Comparison of ENCODE assay signal across 24 mouse cellular contexts in the genomic region with DNA sequence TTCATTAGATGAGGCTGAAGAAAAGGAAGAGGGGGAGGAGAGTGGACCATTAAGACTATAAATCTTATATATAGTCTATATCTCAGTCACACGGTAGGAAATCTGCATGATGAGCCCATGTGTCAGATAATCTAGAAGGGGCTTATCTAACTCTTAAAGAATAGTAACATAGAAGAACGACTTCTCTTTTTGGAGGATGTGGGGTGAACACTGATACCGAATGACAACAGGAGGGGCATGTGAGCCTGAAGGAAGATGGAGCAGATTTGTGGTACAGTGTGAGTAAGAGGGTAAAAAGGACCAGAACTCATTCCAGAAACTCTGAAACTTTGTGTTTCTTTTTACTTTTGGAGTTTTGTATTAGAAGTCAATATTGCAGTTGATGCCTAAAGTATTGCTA.
"Had no signal": no experiment of that assay in that cellular context is flagged by ENCODE, and none has a peak within 500 bp of the region (broad histone marks: within the 10 kb centered on the region; RNA-seq: fewer than 3 reads in every experiment).

No protein-coding gene starts in this region.

- H3K4me3 ChIP-seq: heart, adult 2 months; heart, embryonic 12.5 days; hindbrain, embryonic 10.5 days; hindbrain, embryonic 12.5 days; intestine, embryonic 15.5 days; layer of hippocampus, adult 2 months; limb, embryonic 10.5 days; limb, embryonic 12.5 days; liver, embryonic 13.5 days; liver, embryonic 15.5 days had no signal

- H3K36me3 ChIP-seq: heart, embryonic 12.5 days; hindbrain, embryonic 10.5 days; hindbrain, embryonic 12.5 days; intestine, embryonic 15.5 days; limb, embryonic 10.5 days; limb, embryonic 12.5 days; liver, embryonic 13.5 days; liver, embryonic 15.5 days had no signal

- H3K9me3 ChIP-seq: heart, embryonic 12.5 days; hindbrain, embryonic 10.5 days; hindbrain, embryonic 12.5 days; intestine, embryonic 15.5 days; limb, embryonic 10.5 days; limb, embryonic 12.5 days; liver, embryonic 13.5 days; liver, embryonic 15.5 days had no signal

- H3K27me3 ChIP-seq: heart, embryonic 12.5 days; hindbrain, embryonic 12.5 days; intestine, embryonic 15.5 days; limb, embryonic 12.5 days; liver, embryonic 13.5 days; liver, embryonic 15.5 days had no signal

- H3K4me1 ChIP-seq: hindbrain, embryonic 10.5 days; hindbrain, embryonic 12.5 days; intestine, embryonic 15.5 days; limb, embryonic 10.5 days; limb, embryonic 12.5 days; liver, embryonic 13.5 days; liver, embryonic 15.5 days had no signal

- ATAC-seq: hindbrain, embryonic 16.5 days; inflammation-experienced regulatory T-cells, adult 6 months; intestine, postnatal 0 days; liver, postnatal 0 days had no signal

- H3K27ac ChIP-seq: hindbrain, embryonic 10.5 days; hindbrain, embryonic 12.5 days; hindbrain, embryonic 14.5 days; intestine, embryonic 15.5 days; layer of hippocampus, adult 2 months; limb, embryonic 10.5 days; limb, embryonic 12.5 days; liver, embryonic 13.5 days; liver, embryonic 15.5 days had no signal

- H3K9ac ChIP-seq: heart, embryonic 12.5 days; hindbrain, embryonic 12.5 days; hindbrain, embryonic 14.5 days; intestine, embryonic 15.5 days; limb, embryonic 12.5 days; liver, embryonic 13.5 days; liver, embryonic 15.5 days; liver, postnatal 0 days had no signal

- DNase-seq: gastrocnemius, postnatal 25 days; heart, adult 2 months; heart, postnatal 10 days; heart, postnatal 4 days; kidney, adult 18-20 months; kidney, adult 8-10 months; kidney, postnatal 10 days; kidney, postnatal 25 days; kidney, postnatal 4 days; liver; liver, embryonic 13.5 days; liver, postnatal 0 days had no signal
